Mouse (Mus musculus) thymus, postnatal 10 days (tissue): Measurements from ENCODE around the gene 2310061I04Rik.

Experiments used
- DNase-seq, 2 experiments: peaks; one replicate each; pipeline ENCODE4 v3.0.0; 2021; ENCODE audit warnings: low spot score in 2 of 2

2310061I04Rik gene

GRCm38 (mm10) chr17:35870151-35870883 lies 26.9 kb downstream of the 2310061I04Rik start:
- peak; percentile 80 to 85 for DNase-seq

GRCm38 (mm10) chr17:35869346-35870067 lies 27.7 kb downstream of the 2310061I04Rik start:
- DNase-seq = peak; percentile 50 to 54

GRCm38 (mm10) chr17:35868961-35869345 lies 28.3 kb downstream of the 2310061I04Rik start:
- DNase-seq = no peak

- peak; percentile 51 to 52 for DNase-seq
Measured at GRCm38 (mm10) chr17:35868165-35868820, 28.9 kb downstream of the 2310061I04Rik start.

- DNase-seq = peak; percentile 38 to 63
Measured at GRCm38 (mm10) chr17:35866911-35867890, 30.0 kb downstream of the 2310061I04Rik start.

GRCm38 (mm10) chr17:35866281-35866831 lies 30.9 kb downstream of the 2310061I04Rik start:
- DNase-seq = peak; percentile 27 to 33

GRCm38 (mm10) chr17:35865481-35866280 lies 31.6 kb downstream of the 2310061I04Rik start, which contains the start of gene Ppp1r18:
Gene Ppp1r18, plus strand, starts transcription at chr17:35865593.
- peak; percentile 27 to 30 for DNase-seq

- DNase-seq = no peak
Measured at GRCm38 (mm10) chr17:35864832-35865353, 32.3 kb downstream of the 2310061I04Rik start.

- peak; percentile 71 to 75 for DNase-seq
Measured at GRCm38 (mm10) chr17:35861198-35861857, 35.9 kb downstream of the 2310061I04Rik start, which contains the start of gene Nrm. Gene Nrm, plus strand, starts transcription at chr17:35861318.

GRCm38 (mm10) chr17:35860831-35861197 lies 36.4 kb downstream of the 2310061I04Rik start:
- no peak for DNase-seq

- no peak for DNase-seq
Measured at GRCm38 (mm10) chr17:35859835-35860234, 37.4 kb downstream of the 2310061I04Rik start.

GRCm38 (mm10) chr17:35859371-35859770 lies 37.9 kb downstream of the 2310061I04Rik start:
- DNase-seq = no peak

GRCm38 (mm10) chr17:35850974-35851373 lies 46.3 kb downstream of the 2310061I04Rik start:
- no peak for DNase-seq

GRCm38 (mm10) chr17:35848112-35848511 lies 49.1 kb downstream of the 2310061I04Rik start:
- no peak for DNase-seq

- DNase-seq = no peak
Measured at GRCm38 (mm10) chr17:35843514-35843913, 53.7 kb downstream of the 2310061I04Rik start.
